14 mouse cellular contexts compared by ENCODE assay signal in genomic region chr1:58970054-58970453, GRCm38 (mm10). TPM values are rescaled to one million over a fixed set of nuclear protein-coding genes. Genes with fewer than 3 reads are reported as not detected.
DNase-seq lines count a peak whose midpoint lies in the region; ATAC-seq and TF ChIP-seq lines count a peak whose summit lies in the region.
"Had no signal": no experiment of that assay in that cellular context is flagged by ENCODE, and none has a peak within 500 bp of the region (broad histone marks: within the 10 kb centered on the region; RNA-seq: fewer than 3 reads in every experiment).

No protein-coding gene starts in this region.

- no peaks in the 10 kb centered on the region for H3K27me3 ChIP-seq in heart, embryonic 15.5 days
- H3K27me3 ChIP-seq in kidney, postnatal 0 days (ENCODE audit: insufficient read depth, low read length): no peaks in the 10 kb centered on the region
- H3K27me3 ChIP-seq in liver, embryonic 16.5 days (ENCODE audit: control insufficient read depth, insufficient read depth, low read depth, low read length): no peaks in the 10 kb centered on the region
- H3K27me3 ChIP-seq: CH12.LX; embryonic facial prominence, embryonic 15.5 days; limb, embryonic 12.5 days had no signal

- H3K9me3 ChIP-seq in heart, embryonic 15.5 days (replicated peaks): no peaks in the 10 kb centered on the region
- H3K9me3 ChIP-seq in kidney, postnatal 0 days (replicated peaks; ENCODE audit: low read length): no peaks in the 10 kb centered on the region
- H3K9me3 ChIP-seq in liver, embryonic 16.5 days (replicated peaks; ENCODE audit: control insufficient read depth, low read length): no peaks in the 10 kb centered on the region
- H3K9me3 ChIP-seq: embryonic facial prominence, embryonic 15.5 days; limb, embryonic 12.5 days; midbrain, embryonic 10.5 days had no signal

- H3K4me3 ChIP-seq in heart, embryonic 15.5 days: peak overlapping the region; percentile 95
- H3K4me3 ChIP-seq in brown adipose tissue, adult 24 weeks (ENCODE audit: insufficient read depth, low read depth, low read length): no peak overlapping the region
- no peak overlapping the region for H3K4me3 ChIP-seq in kidney, postnatal 0 days (replicated peaks; ENCODE audit: low read depth, low read length)
- peak overlapping the region; percentile 97 for H3K4me3 ChIP-seq in liver, embryonic 16.5 days (ENCODE audit: low read depth, low read length)
- H3K4me3 ChIP-seq: embryonic facial prominence, embryonic 15.5 days; limb, embryonic 12.5 days; midbrain, embryonic 10.5 days; myocyte had no signal

- peaks cover 54% of the 10 kb centered on the region for H3K4me1 ChIP-seq in heart, embryonic 15.5 days (replicated peaks)
- peaks cover 21% of the 10 kb centered on the region; the same call in 1 of the 2 replicates for H3K4me1 ChIP-seq in brown adipose tissue, adult 24 weeks (ENCODE audit: control insufficient read depth, insufficient read depth, insufficient read length, low read length)
- H3K4me1 ChIP-seq in kidney, postnatal 0 days (replicated peaks; ENCODE audit: insufficient read depth, low read length): peaks cover 12% of the 10 kb centered on the region
- peaks cover 32% of the 10 kb centered on the region for H3K4me1 ChIP-seq in liver, embryonic 16.5 days (ENCODE audit: control insufficient read depth, low read depth, low read length)

- H3K36me3 ChIP-seq in heart, embryonic 15.5 days: no peaks in the 10 kb centered on the region; the same call in 1 of the 2 replicates
- no peaks in the 10 kb centered on the region for H3K36me3 ChIP-seq in kidney, postnatal 0 days (ENCODE audit: insufficient read depth, low read length)
- no peaks in the 10 kb centered on the region; the same call in 1 of the 2 replicates for H3K36me3 ChIP-seq in liver, embryonic 16.5 days (ENCODE audit: control insufficient read depth, insufficient read depth)
- H3K36me3 ChIP-seq: embryonic facial prominence, embryonic 15.5 days; limb, embryonic 12.5 days; midbrain, embryonic 10.5 days had no signal

- DNase-seq in heart, adult 9 months (ENCODE audit: low spot score in 2 of 2): no peak
- DNase-seq in kidney, postnatal 0 days (ENCODE audit: low spot score): no peak
- no peak for DNase-seq in left cerebral cortex, postnatal 25 days (ENCODE audit: low spot score in 2 of 2)
- no peak for DNase-seq in adrenal gland, postnatal 14 days
- DNase-seq: adrenal gland, adult 2 months; lung, postnatal 14 days had no signal

- H3K9ac ChIP-seq in heart, embryonic 15.5 days: no peak overlapping the region; the same call in 1 of the 2 replicates
- no peak overlapping the region for H3K9ac ChIP-seq in kidney, postnatal 0 days (ENCODE audit: low read depth, low read length)
- peak overlapping the region; percentile 99 for H3K9ac ChIP-seq in liver, embryonic 16.5 days (ENCODE audit: low read depth, low read length)
- H3K9ac ChIP-seq: embryonic facial prominence, embryonic 15.5 days; limb, embryonic 12.5 days had no signal

- intact Hi-C loops in left cerebral cortex, postnatal 25 days (cut with DNase I): no loop called here

- ATAC-seq in heart, embryonic 15.5 days (replicated peaks; ENCODE audit: insufficient number of reproducible peaks, insufficient read depth, low FRiP score, low read depth): no peak
- ATAC-seq in kidney, postnatal 0 days (replicated peaks; ENCODE audit: low FRiP score, low read depth): no peak
- ATAC-seq in liver, embryonic 16.5 days (ENCODE audit: low read depth): no peak

- TF ChIP-seq CTCF in kidney, postnatal 0 days (IDR thresholded peaks at IDR 0.05; ENCODE audit: low read depth): no peak

- peak overlapping the region; percentile 42 for H3K27ac ChIP-seq in heart, embryonic 15.5 days
- H3K27ac ChIP-seq in brown adipose tissue, adult 24 weeks (replicated peaks; ENCODE audit: low read depth, low read length): peak overlapping the region; percentile 32; the same call in 1 of the 2 replicates
- peak overlapping the region; percentile 37; the same call in 1 of the 2 replicates for H3K27ac ChIP-seq in kidney, postnatal 0 days
- peak overlapping the region; percentile 87 for H3K27ac ChIP-seq in liver, embryonic 16.5 days (ENCODE audit: low read length)
- H3K27ac ChIP-seq: embryonic facial prominence, embryonic 15.5 days; limb, embryonic 12.5 days; midbrain, embryonic 10.5 days had no signal

- 36% methylated on average over 5 of the region's 5 CpGs for WGBS in heart, embryonic 15.5 days
- 68% methylated on average over 5 of the region's 5 CpGs for WGBS in kidney, postnatal 0 days
- WGBS in liver, embryonic 16.5 days (ENCODE audit: insufficient replicate concordance): 23% methylated on average over 5 of the region's 5 CpGs

- peak overlapping the region; percentile 61 for H3K4me2 ChIP-seq in heart, embryonic 15.5 days
- no peak overlapping the region for H3K4me2 ChIP-seq in kidney, postnatal 0 days (ENCODE audit: low read length)
- H3K4me2 ChIP-seq in liver, embryonic 16.5 days (ENCODE audit: low read depth, low read length): peak overlapping the region; percentile 56
- H3K4me2 ChIP-seq: embryonic facial prominence, embryonic 15.5 days; limb, embryonic 12.5 days had no signal

RNA-seq across cellular contexts. Expression of gene Trak2, which starts 3.2 kb away (rescaled TPM):
- polyA plus RNA-seq in heart, embryonic 15.5 days (2015; fragmentation: Nextera tagmentation; extraction: Ambion mirVana): 27.8 and 29.6 TPM in 2 replicates
- 24.9 and 35.7 TPM in 2 replicates for polyA plus RNA-seq in brown adipose tissue, adult 24 weeks (2012; ENCODE audit: insufficient read depth, insufficient read length, missing spikeins)
- polyA plus RNA-seq in kidney, postnatal 0 days (2015; fragmentation: Nextera tagmentation; extraction: Ambion mirVana): 14.1 and 16.2 TPM in 2 replicates
- 58.9 TPM in 2 replicates for polyA plus RNA-seq in liver, embryonic 16.5 days (2015; fragmentation: Nextera tagmentation; extraction: Ambion mirVana)
- 100 to 1,000 TPM; 175 to 198 TPM for total RNA-seq in left cerebral cortex, postnatal 25 days (2021)
- 44.5 and 55.7 TPM in 2 replicates for total RNA-seq in adrenal gland, postnatal 14 days (2021)

RNA-seq across cellular contexts. Expression of gene Stradb, which starts 3.3 kb away (rescaled TPM):
- polyA plus RNA-seq in heart, embryonic 15.5 days (2015; fragmentation: Nextera tagmentation; extraction: Ambion mirVana): 24.1 and 29.0 TPM in 2 replicates
- 53.2 and 63.6 TPM in 2 replicates for polyA plus RNA-seq in brown adipose tissue, adult 24 weeks (2012; ENCODE audit: insufficient read depth, insufficient read length, missing spikeins)
- polyA plus RNA-seq in kidney, postnatal 0 days (2015; fragmentation: Nextera tagmentation; extraction: Ambion mirVana): 22.3 and 23.8 TPM in 2 replicates
- polyA plus RNA-seq in liver, embryonic 16.5 days (2015; fragmentation: Nextera tagmentation; extraction: Ambion mirVana): 49.1 and 49.5 TPM in 2 replicates
- total RNA-seq in left cerebral cortex, postnatal 25 days (2021): 10 to 100 TPM; 70.7 to 74.8 TPM
- 40.0 and 51.1 TPM in 2 replicates for total RNA-seq in adrenal gland, postnatal 14 days (2021)

Comparison
In these comparisons a context has a peak if more than half of its experiments do, and no peak if none do; other contexts are left out.
1. H3K27ac ChIP-seq: peak in every context shown above with its lines; median percentile 87 in liver, embryonic 16.5 days; 42 in heart, embryonic 15.5 days; 37 in kidney, postnatal 0 days; 32 in brown adipose tissue, adult 24 weeks.
2. H3K4me3 ChIP-seq: peak in heart, embryonic 15.5 days (single experiment) and liver, embryonic 16.5 days (single experiment); none in brown adipose tissue, adult 24 weeks (single experiment) and kidney, postnatal 0 days (single experiment).